Mouse (Mus musculus) central nervous system, embryonic 11.5 days (tissue): ENCODE measurements around the gene Gtpbp4. TPM values are rescaled to one million over a fixed set of nuclear protein-coding genes. Genes with fewer than 3 reads are reported as not detected.

Experiments used
- polyA plus RNA-seq: library from polyadenylated mRNA; depleted of rRNA; stranded (reverse); fragments of >200 nt; gene quantifications from 2 replicates; pipeline ENCODE4 v1.2.3, GENCODE M21; 2012; rRNA removed

The Gtpbp4 gene
- 60.2 and 84.1 TPM in 2 replicates for polyA plus RNA-seq

GRCm38 (mm10) chr13:8995990-8996786 lies at the start of gene Gtpbp4:
Gene Gtpbp4 (minus strand): TSS chr13:8996083.

DNA sequence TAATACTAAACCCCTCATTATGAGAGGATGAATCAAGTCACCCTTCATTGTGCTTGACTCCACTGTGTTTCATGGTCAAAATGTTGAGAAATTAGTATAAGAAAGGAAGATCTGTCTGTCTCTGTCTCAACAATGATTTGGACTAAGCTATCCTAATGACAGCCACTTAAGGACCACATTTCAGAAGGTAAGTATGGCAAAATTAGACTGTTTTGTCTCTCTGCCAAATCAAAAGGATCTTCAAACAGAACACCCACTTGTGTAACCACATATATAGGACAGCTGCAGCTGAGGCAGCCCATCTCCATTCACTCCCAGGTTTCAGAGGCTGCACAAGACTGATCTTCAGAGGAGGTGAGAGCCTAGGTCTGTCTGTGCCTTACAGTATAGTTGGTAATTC lies 43.3 kb downstream of the Gtpbp4 start, which contains the start of gene Idi2:
Gene Idi2 (plus strand): TSS at position 301 of the 400 bp plus-strand sequence.

DNA sequence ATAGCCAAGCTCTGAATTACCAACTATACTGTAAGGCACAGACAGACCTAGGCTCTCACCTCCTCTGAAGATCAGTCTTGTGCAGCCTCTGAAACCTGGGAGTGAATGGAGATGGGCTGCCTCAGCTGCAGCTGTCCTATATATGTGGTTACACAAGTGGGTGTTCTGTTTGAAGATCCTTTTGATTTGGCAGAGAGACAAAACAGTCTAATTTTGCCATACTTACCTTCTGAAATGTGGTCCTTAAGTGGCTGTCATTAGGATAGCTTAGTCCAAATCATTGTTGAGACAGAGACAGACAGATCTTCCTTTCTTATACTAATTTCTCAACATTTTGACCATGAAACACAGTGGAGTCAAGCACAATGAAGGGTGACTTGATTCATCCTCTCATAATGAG lies 47.8 kb downstream of the Gtpbp4 start, which contains the start of gene Gm9745:
Gene Gm9745 (minus strand): TSS at position 101 of the 400 bp plus-strand sequence.

Other genes starting within 250 kb of the Gtpbp4 start
- gene Wdr37, start 124.2 kb downstream of the Gtpbp4 start, polyA plus RNA-seq: 25.4 and 30.3 TPM in 2 replicates
- gene Idi1, start 110.6 kb downstream of the Gtpbp4 start, polyA plus RNA-seq: 73.9 and 86.9 TPM in 2 replicates
- gene Gm9745, start 47.9 kb downstream of the Gtpbp4 start, polyA plus RNA-seq: 0.08 TPM in 1 of 2 replicates, not detected in the other
- gene Idi2, start 43.2 kb downstream of the Gtpbp4 start, polyA plus RNA-seq: not detected in 2 replicates
- gene Larp4b, start 97.8 kb upstream of the Gtpbp4 start, polyA plus RNA-seq: 29.8 and 31.8 TPM in 2 replicates